Mouse (Mus musculus): ENCODE results near the gene Rala.
A peak's percentile ranks its signal among the peaks of the same experiment; 100 is the strongest.

The Rala gene

GRCm38 (mm10) chr13:17884211-17884610 lies 59.8 kb downstream of the Rala start:
- no peak for DNase-seq (ENCODE audit: low read depth, low spot score)

GRCm38 (mm10) chr13:17879061-17879460 lies 65.0 kb downstream of the Rala start:
- DNase-seq (ENCODE audit: low read depth, low spot score): no peak

GRCm38 (mm10) chr13:17866741-17867140 lies 77.3 kb downstream of the Rala start:
- peak; percentile 58 for DNase-seq (ENCODE audit: low read depth, low spot score)

GRCm38 (mm10) chr13:17860536-17860935 lies 83.5 kb downstream of the Rala start:
- no peak for DNase-seq (ENCODE audit: low read depth, low spot score)

GRCm38 (mm10) chr13:17859365-17860033 lies 84.5 kb downstream of the Rala start:
- peak; percentile 79 for DNase-seq (ENCODE audit: low read depth, low spot score)

- DNase-seq (ENCODE audit: low read depth, low spot score): no peak
Observed at GRCm38 (mm10) chr13:17857046-17857445, 87.0 kb downstream of the Rala start.

GRCm38 (mm10) chr13:17855492-17856138 lies 88.4 kb downstream of the Rala start:
- no peak for DNase-seq (ENCODE audit: low read depth, low spot score)

GRCm38 (mm10) chr13:17854755-17855154 lies 89.3 kb downstream of the Rala start:
- DNase-seq (ENCODE audit: low read depth, low spot score): no peak

- DNase-seq (ENCODE audit: low read depth, low spot score): no peak
Observed at GRCm38 (mm10) chr13:17843336-17843735, 100.7 kb downstream of the Rala start.

- no peak for DNase-seq (ENCODE audit: low read depth, low spot score)
Observed at GRCm38 (mm10) chr13:17842756-17843155, 101.3 kb downstream of the Rala start.

GRCm38 (mm10) chr13:17839137-17839536 lies 104.9 kb downstream of the Rala start:
- DNase-seq (ENCODE audit: low read depth, low spot score): peak; percentile 44

GRCm38 (mm10) chr13:17838484-17838851 lies 105.6 kb downstream of the Rala start:
- DNase-seq (ENCODE audit: low read depth, low spot score): peak; percentile 47

- no peak for DNase-seq (ENCODE audit: low read depth, low spot score)
Observed at GRCm38 (mm10) chr13:17837610-17838483, 106.2 kb downstream of the Rala start.

- no peak for DNase-seq (ENCODE audit: low read depth, low spot score)
Observed at GRCm38 (mm10) chr13:17836808-17837207, 107.2 kb downstream of the Rala start.

- no peak for DNase-seq (ENCODE audit: low read depth, low spot score)
Observed at GRCm38 (mm10) chr13:17832940-17833339, 111.1 kb downstream of the Rala start.
